Mouse (Mus musculus): ENCODE measurements around the gene Trappc4. TPM values are rescaled to one million over a fixed set of nuclear protein-coding genes. Genes with fewer than 3 reads are reported as not detected.

Trappc4 gene
- polyA plus RNA-seq, 1 experiment from 2014 or later, result 343 TPM

- H3K4me1 ChIP-seq (replicated peaks), result peaks cover 46% of the 10 kb centered on the region
- H3K4me2 ChIP-seq, result peak overlapping the region; percentile 94
- no peaks in the 10 kb centered on the region for H3K27me3 ChIP-seq
- no peaks in the 10 kb centered on the region for H3K9me3 ChIP-seq
- H3K4me3 ChIP-seq, result peak overlapping the region; percentile 81; the same call in 1 of the 2 replicates
- H3K36me3 ChIP-seq, result peaks cover 56% of the 10 kb centered on the region
- H3K9ac ChIP-seq, result peak overlapping the region; percentile 89
- H3K27ac ChIP-seq (replicated peaks), result no peak overlapping the region
- WGBS, result 95% methylated on average over 6 of the region's 6 CpGs
- ATAC-seq (ENCODE audit: low read depth), result no peak
Observed at GRCm38 (mm10) chr9:44399795-44400114, 7.6 kb downstream of the Trappc4 start.

- Histone ChIP-seq H3K27ac (replicated peaks) (0 out of 2 replicates have a peak overlapping the region, but pooled peaks have one; percentile 97), H3K4me3 (peak overlapping the region; percentile 81), H3K4me2 (peak overlapping the region; percentile 94), H3K27me3 (no peaks in the 10 kb centered on the region), H3K9me3 (no peaks in the 10 kb centered on the region), H3K4me1 (replicated peaks) (peaks cover 46% of the 10 kb centered on the region), H3K9ac (peak overlapping the region; percentile 89), H3K36me3 (peaks cover 51% of the 10 kb centered on the region)
- WGBS, result 86% methylated on average over 13 of the region's 13 CpGs
- no peak for ATAC-seq (ENCODE audit: low read depth)
Observed at GRCm38 (mm10) chr9:44399114-44399794, 8.1 kb downstream of the Trappc4 start.

GRCm38 (mm10) chr9:44398551-44398950 is 8.8 kb downstream of the Trappc4 start:
- Histone ChIP-seq H3K27ac (replicated peaks) (peak overlapping the region; percentile 97), H3K9ac (peak overlapping the region; percentile 89), H3K4me2 (peak overlapping the region; percentile 94), H3K36me3 (peaks cover 44% of the 10 kb centered on the region), H3K4me3 (peak overlapping the region; percentile 81), H3K4me1 (replicated peaks) (peaks cover 43% of the 10 kb centered on the region), H3K27me3 (no peaks in the 10 kb centered on the region), H3K9me3 (no peaks in the 10 kb centered on the region)
- no peak for ATAC-seq (ENCODE audit: low read depth)
- 77% methylated on average over 9 of the region's 9 CpGs for whole genome bisulfite sequencing

- H3K4me1 ChIP-seq (replicated peaks), result peaks cover 41% of the 10 kb centered on the region
- H3K9ac ChIP-seq, result peak overlapping the region; percentile 89
- peak overlapping the region; percentile 97 for H3K27ac ChIP-seq (replicated peaks)
- 2% methylated on average over 4 of the region's 4 CpGs for WGBS
- H3K9me3 ChIP-seq, result no peaks in the 10 kb centered on the region
- H3K36me3 ChIP-seq, result peaks cover 40% of the 10 kb centered on the region
- no peak for ATAC-seq (ENCODE audit: low read depth)
- H3K4me3 ChIP-seq, result peak overlapping the region; percentile 81
- H3K27me3 ChIP-seq, result no peaks in the 10 kb centered on the region
- H3K4me2 ChIP-seq, result peak overlapping the region; percentile 94
Observed at GRCm38 (mm10) chr9:44398087-44398486, 9.3 kb downstream of the Trappc4 start.

GRCm38 (mm10) chr9:44396684-44397411 is 10.6 kb downstream of the Trappc4 start, which contains the start of gene Slc37a4:
TSS of gene Slc37a4 (plus strand) at chr9:44396852.
- peaks cover 38% of the 10 kb centered on the region for H3K36me3 ChIP-seq
- H3K9me3 ChIP-seq, result no peaks in the 10 kb centered on the region
- peak within 1 kb of the TSS; percentile 89 for H3K9ac ChIP-seq
- WGBS, result under 1% methylated on average over 43 of the region's 43 CpGs
- ATAC-seq (ENCODE audit: low read depth), result peak; percentile 98
- H3K27me3 ChIP-seq, result no peaks in the 10 kb centered on the region
- peak within 1 kb of the TSS; percentile 94 for H3K4me2 ChIP-seq
- peak within 1 kb of the TSS; percentile 97 for H3K27ac ChIP-seq (replicated peaks)
- peak within 1 kb of the TSS; percentile 81 for H3K4me3 ChIP-seq
- peaks cover 41% of the 10 kb centered on the region for H3K4me1 ChIP-seq (replicated peaks)

GRCm38 (mm10) chr9:44391466-44391865 is 15.9 kb downstream of the Trappc4 start:
- Histone ChIP-seq H3K9ac (no peak overlapping the region), H3K27me3 (no peaks in the 10 kb centered on the region), H3K4me3 (no peak overlapping the region), H3K36me3 (peaks cover 63% of the 10 kb centered on the region), H3K4me1 (replicated peaks) (peaks cover 5% of the 10 kb centered on the region; the same call in 1 of the 2 replicates), H3K4me2 (no peak overlapping the region), H3K27ac (replicated peaks) (no peak overlapping the region), H3K9me3 (no peaks in the 10 kb centered on the region)
- WGBS, result 39% methylated on average over 4 of the region's 4 CpGs
- ATAC-seq (ENCODE audit: low read depth), result peak; percentile 33; the same call in 1 of the 2 replicates

GRCm38 (mm10) chr9:44389273-44389672 is 18.1 kb downstream of the Trappc4 start:
- ATAC-seq (ENCODE audit: low read depth), result no peak

GRCm38 (mm10) chr9:44387221-44387620 is 20.2 kb downstream of the Trappc4 start:
- no peak overlapping the region for H3K4me3 ChIP-seq
- no peaks in the 10 kb centered on the region for H3K4me1 ChIP-seq (replicated peaks)
- H3K4me2 ChIP-seq, result no peak overlapping the region
- H3K36me3 ChIP-seq, result peaks cover 96% of the 10 kb centered on the region
- 92% methylated on average over 3 of the region's 3 CpGs for WGBS
- no peaks in the 10 kb centered on the region for H3K9me3 ChIP-seq
- no peak overlapping the region for H3K9ac ChIP-seq
- no peak overlapping the region for H3K27ac ChIP-seq (replicated peaks)
- no peaks in the 10 kb centered on the region for H3K27me3 ChIP-seq
- ATAC-seq (ENCODE audit: low read depth), result no peak

More at GRCm38 (mm10) chr9:44389273-44389672, 18.1 kb downstream of the Trappc4 start:
- Histone ChIP-seq H3K4me1 (replicated peaks) (no peaks in the 10 kb centered on the region), H3K36me3 (peaks cover 85% of the 10 kb centered on the region), H3K27ac (replicated peaks) (no peak overlapping the region), H3K27me3 (no peaks in the 10 kb centered on the region), H3K4me2 (no peak overlapping the region), H3K4me3 (no peak overlapping the region), H3K9me3 (no peaks in the 10 kb centered on the region), H3K9ac (no peak overlapping the region)
- 61% methylated on average over 8 of the region's 8 CpGs for WGBS

GRCm38 (mm10) chr9:44384596-44384995 is 22.8 kb downstream of the Trappc4 start:
- Histone ChIP-seq H3K4me3 (no peak overlapping the region), H3K4me2 (no peak overlapping the region), H3K27me3 (no peaks in the 10 kb centered on the region), H3K36me3 (peaks cover 89% of the 10 kb centered on the region), H3K27ac (replicated peaks) (no peak overlapping the region), H3K9me3 (no peaks in the 10 kb centered on the region), H3K4me1 (replicated peaks) (peaks cover 17% of the 10 kb centered on the region), H3K9ac (no peak overlapping the region)
- no peak for ATAC-seq (ENCODE audit: low read depth)
- 95% methylated on average over 13 of the region's 13 CpGs for WGBS

- Histone ChIP-seq H3K36me3 (peaks cover 42% of the 10 kb centered on the region), H3K4me1 (replicated peaks) (peaks cover 31% of the 10 kb centered on the region), H3K4me2 (peak overlapping the region; percentile 98), H3K9me3 (no peaks in the 10 kb centered on the region), H3K4me3 (peak overlapping the region; percentile 85), H3K27ac (replicated peaks) (peak overlapping the region; percentile 95), H3K27me3 (no peaks in the 10 kb centered on the region), H3K9ac (peak overlapping the region; percentile 97)
- WGBS, result 12% methylated on average over 15 of the region's 15 CpGs
- peak; percentile 29 for ATAC-seq (ENCODE audit: low read depth)
Observed at GRCm38 (mm10) chr9:44379862-44380261, 27.5 kb downstream of the Trappc4 start.

GRCm38 (mm10) chr9:44379054-44379834 is 28.2 kb downstream of the Trappc4 start, which contains the start of gene Hyou1:
TSS of gene Hyou1 (plus strand) at chr9:44379490.
- Histone ChIP-seq H3K9ac (peak within 1 kb of the TSS; percentile 97), H3K4me2 (peak within 1 kb of the TSS; percentile 98), H3K27me3 (no peaks in the 10 kb centered on the region), H3K4me1 (replicated peaks) (peaks cover 31% of the 10 kb centered on the region), H3K9me3 (no peaks in the 10 kb centered on the region), H3K4me3 (peak within 1 kb of the TSS; percentile 85), H3K27ac (replicated peaks) (peak within 1 kb of the TSS; percentile 95), H3K36me3 (peaks cover 36% of the 10 kb centered on the region)
- WGBS, result under 1% methylated on average over 83 of the region's 83 CpGs
- peak; percentile 97 for ATAC-seq (ENCODE audit: low read depth)
